Mouse (Mus musculus) cortical plate, adult 2 months (tissue): Measurements from ENCODE around the gene Map1b.

Experiments
- CTCF ChIP-seq: fragments of 200-500 bp; IDR thresholded peaks from 2 replicates; pipeline ENCODE4 v1.5.1; 2011; ENCODE audit warnings: mild to moderate bottlenecking, control low read depth, low read length; ENCODE audit not compliant: insufficient read depth; ENCODE audit errors: extremely low read depth
- POLR2A ChIP-seq: fragments of 200-500 bp; IDR thresholded peaks from 2 replicates; pipeline ENCODE4 v1.6.1; 2011; ENCODE audit warnings: mild to moderate bottlenecking, low read length, control low read depth; ENCODE audit not compliant: insufficient read depth; ENCODE audit errors: extremely low read depth

GRCm38 (mm10) chr13:99560674-99561639 is 44.6 kb upstream of the Map1b start:
- TF ChIP-seq CTCF (no peak), POLR2A (no peak)
